Mouse (Mus musculus) midbrain, postnatal 0 days (tissue): ENCODE data around the gene 4930402F06Rik. TPM values are rescaled to one million over a fixed set of nuclear protein-coding genes. Genes with fewer than 3 reads are reported as not detected.

Experiments used
- ATAC-seq: fragments of 200-750 bp; cut with Nextera tagmentation; 2 replicates; pipeline ENCODE4 v1.8.0; 2017; ENCODE audit warnings: moderate number of reproducible peaks, mild to moderate bottlenecking, moderate TSS enrichment, moderate library complexity; ENCODE audit not compliant: low FRiP score
- DNase-seq: peaks from one replicate; pipeline ENCODE4 v3.0.0-alpha.2; 2015; ENCODE audit warnings: low spot score
- H3K27ac ChIP-seq: fragments of 300-500 bp; sonication (generic); 2 replicates; pipeline ENCODE4 v1.5.1; 2014; ENCODE audit warnings: low read depth, mild to moderate bottlenecking, low read length, mixed read lengths
- H3K27me3 ChIP-seq: fragments of 300-500 bp; sonication (generic); 2 replicates; pipeline ENCODE4 v1.6.1; 2014; ENCODE audit warnings: low read length, control low read depth, mixed read lengths; ENCODE audit not compliant: insufficient read depth
- H3K36me3 ChIP-seq: fragments of 300-500 bp; sonication (generic); 2 replicates; pipeline ENCODE4 v1.6.1; 2014; ENCODE audit warnings: low read length, control low read depth, mixed read lengths; ENCODE audit not compliant: insufficient read depth
- H3K4me1 ChIP-seq: fragments of 300-500 bp; sonication (generic); 2 replicates; pipeline ENCODE4 v1.6.1; 2014; ENCODE audit warnings: mild to moderate bottlenecking, control low read depth, antibody characterized with exemption, low read length, mixed read lengths; ENCODE audit not compliant: insufficient read depth
- H3K4me2 ChIP-seq: fragments of 300-500 bp; sonication (generic); 2 replicates; pipeline ENCODE4 v1.6.1; 2014; ENCODE audit warnings: low read depth, mild to moderate bottlenecking, low read length, mixed read lengths; ENCODE audit not compliant: poor library complexity, severe bottlenecking
- H3K4me3 ChIP-seq: fragments of 300-500 bp; sonication (generic); 2 replicates; pipeline ENCODE4 v1.5.1; 2014; ENCODE audit warnings: low read depth, mild to moderate bottlenecking, low read length, moderate library complexity
- H3K9ac ChIP-seq: fragments of 300-500 bp; sonication (generic); replicated peaks from 2 replicates; pipeline ENCODE4 v1.6.1; 2014; ENCODE audit warnings: mild to moderate bottlenecking, low read length, moderate library complexity, mixed read lengths; ENCODE audit not compliant: poor library complexity, severe bottlenecking
- H3K9me3 ChIP-seq: fragments of 300-500 bp; sonication (generic); 2 replicates; pipeline ENCODE4 v1.6.1; 2016; ENCODE audit warnings: low read length, control low read depth
- CTCF ChIP-seq: IDR thresholded peaks from 2 replicates; pipeline ENCODE4 v1.5.1; 2016; ENCODE audit warnings: antibody characterized with exemption, mild to moderate bottlenecking
- WGBS: fragments of 180-500 bp; shearing (Covaris S2); extraction: QIAGEN DNeasy Blood & Tissue Kit; methylation state at CpG from one replicate; pipeline ENCODE4 v1.1.7; 2014; 5-methylcytosine and 5-hydroxymethylcytosine counted together
- polyA plus RNA-seq: library from polyadenylated mRNA; unstranded; fragments of >200 nt; fragmentation: Nextera tagmentation; extraction: Ambion mirVana; gene quantifications from 2 replicates; pipeline ENCODE4 v1.2.1, GENCODE M21; 2015
- total RNA-seq: library from RNA; depleted of rRNA; stranded (reverse); fragments of >200 nt; gene quantifications from 2 replicates; pipeline ENCODE4 v1.2.3, GENCODE M21; 2014

4930402F06Rik gene
- total and polyA plus RNA-seq, 2 experiments from 2014 or later: not detected

GRCm38 (mm10) chr2:35385441-35385871, 11.5 kb downstream of the 4930402F06Rik start:
- Histone ChIP-seq H3K27ac (no peak overlapping the region), H3K9ac (no peak overlapping the region), H3K27me3 (no peaks in the 10 kb centered on the region), H3K4me1 (no peaks in the 10 kb centered on the region), H3K36me3 (no peaks in the 10 kb centered on the region), H3K9me3 (no peaks in the 10 kb centered on the region), H3K4me2 (no peak overlapping the region), H3K4me3 (no peak overlapping the region)
- 83% methylated on average over 9 of the region's 9 CpGs for WGBS
- no peak for TF ChIP-seq CTCF
- no peak for DNase-seq
- no peak for ATAC-seq

- ATAC-seq (no peak), DNase-seq (no peak)
- Histone ChIP-seq H3K27me3 (no peaks in the 10 kb centered on the region), H3K27ac (no peak overlapping the region), H3K4me2 (no peak overlapping the region), H3K4me1 (no peaks in the 10 kb centered on the region), H3K36me3 (no peaks in the 10 kb centered on the region), H3K9me3 (no peaks in the 10 kb centered on the region), H3K4me3 (no peak overlapping the region), H3K9ac (no peak overlapping the region)
- TF ChIP-seq CTCF: no peak
- WGBS: 72% methylated on average over 9 of the region's 9 CpGs
Observed at GRCm38 (mm10) chr2:35379306-35379705, 17.7 kb downstream of the 4930402F06Rik start.

GRCm38 (mm10) chr2:35377600-35377999, 19.4 kb downstream of the 4930402F06Rik start:
- Histone ChIP-seq H3K36me3 (no peaks in the 10 kb centered on the region), H3K9ac (no peak overlapping the region), H3K4me3 (no peak overlapping the region), H3K4me2 (no peak overlapping the region), H3K27ac (no peak overlapping the region), H3K27me3 (no peaks in the 10 kb centered on the region), H3K9me3 (no peaks in the 10 kb centered on the region), H3K4me1 (no peaks in the 10 kb centered on the region)
- WGBS: 75% methylated on average over 6 of the region's 6 CpGs
- ATAC-seq: no peak
- DNase-seq: no peak
- TF ChIP-seq CTCF: no peak

- DNase-seq (peak; percentile 55), ATAC-seq (no peak)
- 10% methylated on average over 3 of the region's 3 CpGs for WGBS
- Histone ChIP-seq H3K9me3 (no peaks in the 10 kb centered on the region), H3K27me3 (no peaks in the 10 kb centered on the region), H3K4me1 (no peaks in the 10 kb centered on the region), H3K9ac (no peak overlapping the region), H3K4me2 (no peak overlapping the region), H3K4me3 (no peak overlapping the region), H3K36me3 (no peaks in the 10 kb centered on the region), H3K27ac (no peak overlapping the region)
- peak; percentile 82 for TF ChIP-seq CTCF
Observed at GRCm38 (mm10) chr2:35373003-35373402, 24.0 kb downstream of the 4930402F06Rik start.

- no peak overlapping the region for H3K27ac ChIP-seq
- no peak for ATAC-seq
- H3K9me3 ChIP-seq: no peaks in the 10 kb centered on the region
- no peak overlapping the region for H3K9ac ChIP-seq
- H3K4me3 ChIP-seq: no peak overlapping the region
- no peak overlapping the region for H3K4me2 ChIP-seq
- no peaks in the 10 kb centered on the region for H3K27me3 ChIP-seq
- H3K4me1 ChIP-seq: no peaks in the 10 kb centered on the region
- DNase-seq: no peak
- H3K36me3 ChIP-seq: no peaks in the 10 kb centered on the region
- no peak for TF ChIP-seq CTCF
Observed at GRCm38 (mm10) chr2:35370686-35371085, 26.3 kb downstream of the 4930402F06Rik start.

GRCm38 (mm10) chr2:35367629-35368028, 29.3 kb downstream of the 4930402F06Rik start, which contains the start of gene 4930568D16Rik:
4930568D16Rik (minus strand) TSS chr2:35367729.
- DNase-seq (no peak), ATAC-seq (no peak)
- H3K9ac ChIP-seq: no peak within 1 kb of the TSS
- H3K9me3 ChIP-seq: 0 out of 2 replicates have a peak, but pooled peaks cover 2% of the 10 kb centered on the region
- 70% methylated on average over 2 of the region's 2 CpGs for WGBS
- H3K27me3 ChIP-seq: no peaks in the 10 kb centered on the region
- H3K36me3 ChIP-seq: no peaks in the 10 kb centered on the region
- H3K4me3 ChIP-seq: no peak within 1 kb of the TSS
- H3K4me2 ChIP-seq: no peak within 1 kb of the TSS
- no peak for TF ChIP-seq CTCF
- H3K4me1 ChIP-seq: no peaks in the 10 kb centered on the region
- no peak within 1 kb of the TSS for H3K27ac ChIP-seq
